Mouse (Mus musculus): ENCODE measurements around the gene BC051665.

GRCm38 (mm10) chr13:60757292-60757691 lies 28.9 kb downstream of the BC051665 start:
- TF ChIP-seq CTCF (IDR thresholded peaks at IDR 0.05; ENCODE audit: control insufficient read depth, insufficient read depth, low read length) (no peak), POLR2A (IDR thresholded peaks at IDR 0.05; ENCODE audit: borderline replicate concordance, control insufficient read depth, low read depth, low read length) (no peak)
